Mouse (Mus musculus): ENCODE data around the gene Glra3.

DNA sequence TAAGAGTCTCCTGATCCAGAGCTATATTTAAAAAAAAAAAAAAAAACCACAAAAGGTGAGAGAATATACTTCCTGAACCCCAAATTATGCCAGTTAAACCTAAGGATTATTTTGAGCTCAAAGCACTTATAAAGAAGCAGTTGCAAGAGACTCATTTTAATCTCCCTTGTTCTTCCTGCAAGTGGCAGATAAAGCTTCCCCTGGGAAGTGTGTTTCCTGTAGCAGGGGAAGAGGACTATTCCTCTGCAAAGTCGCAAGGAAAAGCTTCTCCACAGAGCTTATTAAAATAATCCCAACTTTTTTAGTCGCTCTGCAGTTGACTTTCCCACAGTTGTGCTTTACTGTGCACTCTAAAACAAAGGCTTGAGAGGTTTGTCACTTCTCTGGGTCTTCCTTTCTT, 218.7 kb downstream of the Glra3 start:
- TF ChIP-seq POLR2A (IDR thresholded peaks at IDR 0.05; ENCODE audit: insufficient read length, low read depth) (no peak), MYOD1 (IDR thresholded peaks at IDR 0.05; ENCODE audit: control insufficient read depth in 1 of 3, insufficient read length in 2 of 3, low read depth in 2 of 3) (no peak), USF1 (IDR thresholded peaks at IDR 0.05; ENCODE audit: low read depth) (no peak), MAX (IDR thresholded peaks at IDR 0.05; ENCODE audit: low read depth) (no peak), TCF12 (IDR thresholded peaks at IDR 0.05; ENCODE audit: insufficient read depth, poor library complexity, severe bottlenecking) (no peak), TCF3 (IDR thresholded peaks at IDR 0.05; ENCODE audit: insufficient read length, low read depth) (no peak), SRF (IDR thresholded peaks at IDR 0.05; ENCODE audit: control insufficient read depth, insufficient read length, low read depth) (no peak), POLR2AphosphoS2 (IDR thresholded peaks at IDR 0.05; ENCODE audit: insufficient read length, low read depth) (no peak)
